Mouse (Mus musculus) testis, postnatal 14 days (tissue): Measurements from ENCODE around the gene Ghr.

Source experiments
- DNase-seq: peaks from one replicate; pipeline ENCODE4 v3.0.0; 2021; ENCODE audit warnings: low spot score

Ghr gene

GRCm38 (mm10) chr15:3445285-3445909 is 137.9 kb downstream of the Ghr start:
- no peak for DNase-seq

DNA sequence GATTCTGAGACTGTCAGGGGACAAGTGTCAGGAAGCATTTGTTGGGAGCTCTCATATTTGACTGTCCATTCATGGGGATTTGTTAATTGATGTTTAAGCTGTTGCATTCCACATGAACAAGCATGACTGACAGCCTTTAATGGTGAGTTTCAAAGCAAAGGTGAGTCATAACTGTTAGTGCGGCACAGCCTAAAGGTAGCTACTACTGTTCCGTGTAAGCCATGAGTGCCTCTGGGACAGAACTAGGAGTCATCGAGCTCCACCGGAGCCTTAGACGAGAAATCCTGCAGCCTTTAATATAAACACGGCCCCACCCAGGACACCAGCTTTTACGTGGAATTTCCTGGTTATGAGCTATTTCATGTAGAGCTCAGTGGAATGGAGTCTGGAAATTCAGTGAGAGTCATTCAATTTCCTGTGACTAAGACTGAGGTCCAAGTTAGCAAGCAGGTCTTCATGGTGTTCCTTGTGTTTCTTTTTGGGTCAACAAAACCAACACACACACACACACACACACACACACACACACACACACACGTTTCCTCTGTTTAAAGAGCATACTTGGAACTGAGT is 138.8 kb downstream of the Ghr start:
- DNase-seq, result no peak

GRCm38 (mm10) chr15:3441506-3442286 is 141.6 kb downstream of the Ghr start:
- no peak for DNase-seq

DNA sequence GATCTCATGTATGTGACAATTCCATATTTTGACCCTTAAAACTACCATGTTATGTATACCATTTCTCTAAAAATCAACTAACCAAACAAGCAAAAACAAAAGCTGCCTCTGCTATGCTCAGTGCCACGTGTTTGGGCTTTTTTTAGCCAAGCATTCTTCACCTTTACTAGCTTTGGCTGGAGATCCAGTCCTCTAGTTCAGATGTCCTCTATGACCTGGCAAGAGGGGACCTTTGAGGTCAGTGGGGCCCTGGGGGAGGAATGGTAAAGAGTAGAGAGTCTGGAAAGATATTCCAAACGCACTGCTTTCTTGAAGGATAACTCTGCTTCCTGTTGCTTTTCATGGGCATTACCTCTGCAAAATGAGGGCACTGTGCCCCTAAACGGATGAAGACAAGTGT is 145.9 kb downstream of the Ghr start:
- DNase-seq, result no peak

GRCm38 (mm10) chr15:3435637-3436036 is 147.7 kb downstream of the Ghr start:
- DNase-seq, result no peak

DNA sequence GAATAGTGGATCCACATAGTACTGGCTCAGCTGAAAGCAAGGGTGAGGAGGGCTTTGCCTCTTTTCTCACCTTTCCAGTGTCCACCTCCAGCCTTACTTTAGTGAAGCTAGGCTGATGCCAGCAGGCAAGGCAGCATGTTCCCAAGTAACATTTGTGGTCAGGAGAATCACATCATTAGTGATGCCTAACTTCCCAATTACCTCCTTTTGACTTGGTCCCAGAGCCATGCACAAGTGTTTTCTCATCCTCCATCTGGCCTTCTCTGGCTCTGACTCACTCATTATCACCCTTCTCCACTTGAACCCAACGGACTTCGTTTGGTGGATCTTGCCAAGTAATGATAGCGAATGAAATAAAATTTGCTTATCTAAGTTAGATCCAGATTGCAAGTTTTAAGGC is 148.8 kb downstream of the Ghr start:
- no peak for DNase-seq

DNA sequence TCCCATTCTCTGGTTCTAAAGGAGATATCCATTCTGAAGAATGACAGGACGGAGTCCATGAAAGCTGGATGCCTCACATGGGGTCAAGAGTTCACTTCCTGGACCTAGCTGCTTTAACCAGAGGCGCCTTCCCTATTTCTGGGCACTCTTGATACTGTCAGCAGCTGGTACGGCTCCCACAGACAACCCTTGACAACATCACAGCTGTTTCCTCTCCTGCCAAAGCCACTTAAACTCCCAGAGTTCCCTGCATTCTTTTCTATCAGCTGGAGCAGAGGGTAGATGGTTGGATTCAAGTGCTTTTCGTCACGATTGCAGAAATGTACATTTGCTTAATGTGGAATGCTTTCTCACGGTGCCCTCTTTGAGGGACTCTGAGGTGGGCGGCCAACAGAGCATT is 150.0 kb downstream of the Ghr start:
- DNase-seq, result no peak

GRCm38 (mm10) chr15:3432823-3433222 is 150.5 kb downstream of the Ghr start:
- no peak for DNase-seq

- no peak for DNase-seq
Measured at GRCm38 (mm10) chr15:3429417-3429816, 153.9 kb downstream of the Ghr start.

DNA sequence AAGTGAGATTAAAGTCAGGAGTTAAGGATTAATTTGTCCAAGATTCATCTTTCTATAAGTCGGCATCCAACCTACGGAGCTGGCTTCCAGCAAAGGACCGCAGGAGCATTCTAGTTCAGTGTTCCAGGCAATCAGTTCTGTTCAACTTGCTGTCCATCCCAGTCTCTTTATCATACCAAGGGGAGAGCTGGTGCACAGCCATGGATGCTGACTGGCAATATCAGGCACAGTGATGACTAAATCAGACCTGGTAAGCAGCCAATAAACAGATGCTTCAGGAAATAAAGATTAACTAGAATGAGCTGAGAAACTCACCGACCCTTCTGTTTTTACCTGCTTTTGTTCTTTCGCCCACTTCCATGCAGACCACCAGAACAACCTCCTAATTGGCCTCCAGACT is 154.3 kb downstream of the Ghr start:
- DNase-seq, result no peak

- DNase-seq, result no peak
Measured at GRCm38 (mm10) chr15:3426401-3426800, 156.9 kb downstream of the Ghr start.

DNA sequence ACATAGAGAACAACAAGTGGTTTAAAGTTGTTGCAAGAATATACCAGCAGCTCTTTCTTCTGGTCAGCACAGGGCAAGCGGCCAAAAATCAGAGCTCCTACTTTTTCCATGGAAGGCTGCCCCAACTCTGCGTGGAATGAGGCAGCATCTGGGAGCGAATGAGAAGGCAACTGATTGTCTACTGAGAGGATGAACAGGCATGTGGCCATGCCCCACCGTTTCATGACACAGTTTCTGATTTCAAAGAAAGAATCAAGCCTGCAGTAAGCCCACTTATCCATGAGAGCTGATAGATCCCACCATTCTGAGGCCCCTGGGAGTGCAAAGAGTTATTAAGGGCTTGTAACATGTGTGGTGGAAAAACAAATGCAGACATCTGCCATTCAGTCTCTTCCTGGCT is 160.1 kb downstream of the Ghr start:
- peak; percentile 10 for DNase-seq

DNA sequence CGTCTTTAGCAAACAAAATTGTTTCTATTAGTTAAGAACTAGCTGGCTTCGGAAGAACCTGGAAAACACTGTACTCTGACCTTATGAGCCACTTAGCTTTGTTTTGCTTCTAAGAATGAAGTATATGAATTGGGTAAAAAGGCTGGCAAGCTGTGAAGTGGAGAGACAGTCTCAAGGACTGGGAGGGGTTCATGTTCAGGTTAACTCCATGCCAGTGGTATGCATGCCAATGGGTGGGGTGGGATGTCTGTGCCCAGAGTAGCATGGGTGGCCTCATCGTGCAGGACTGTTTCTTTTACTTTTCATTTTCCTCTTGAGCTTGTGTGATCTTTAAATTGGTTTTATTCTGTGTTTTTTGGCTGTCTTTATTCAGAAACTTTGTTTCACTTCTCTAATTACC is 165.6 kb downstream of the Ghr start:
- DNase-seq, result no peak

GRCm38 (mm10) chr15:3413103-3413502 is 170.2 kb downstream of the Ghr start:
- DNase-seq, result no peak

DNA sequence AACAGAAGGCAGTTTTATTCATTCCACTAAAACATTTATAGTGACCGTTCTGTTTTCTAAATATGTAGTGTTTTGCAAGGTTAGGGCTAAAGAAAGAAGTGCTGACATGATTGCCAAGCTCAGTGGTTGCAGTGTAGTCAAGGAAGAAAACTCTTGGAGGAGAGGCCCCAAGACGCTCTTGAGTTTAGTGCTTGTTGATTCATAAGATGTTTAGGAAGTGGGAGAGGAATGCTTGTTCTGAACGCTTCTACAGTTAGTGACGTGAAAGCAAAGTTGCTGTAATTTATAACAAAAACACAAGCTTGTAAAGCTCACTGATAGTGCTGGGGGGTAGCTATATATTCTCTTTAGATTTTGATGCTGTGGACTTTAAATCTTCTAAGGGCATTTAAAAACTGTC is 174.8 kb downstream of the Ghr start:
- no peak for DNase-seq

- DNase-seq, result no peak
Measured at GRCm38 (mm10) chr15:3399196-3399595, 184.1 kb downstream of the Ghr start.

GRCm38 (mm10) chr15:3397369-3398100 is 185.8 kb downstream of the Ghr start:
- DNase-seq, result no peak

GRCm38 (mm10) chr15:3396149-3396548 is 187.1 kb downstream of the Ghr start:
- DNase-seq, result no peak

GRCm38 (mm10) chr15:3395700-3396099 is 187.6 kb downstream of the Ghr start:
- no peak for DNase-seq

DNA sequence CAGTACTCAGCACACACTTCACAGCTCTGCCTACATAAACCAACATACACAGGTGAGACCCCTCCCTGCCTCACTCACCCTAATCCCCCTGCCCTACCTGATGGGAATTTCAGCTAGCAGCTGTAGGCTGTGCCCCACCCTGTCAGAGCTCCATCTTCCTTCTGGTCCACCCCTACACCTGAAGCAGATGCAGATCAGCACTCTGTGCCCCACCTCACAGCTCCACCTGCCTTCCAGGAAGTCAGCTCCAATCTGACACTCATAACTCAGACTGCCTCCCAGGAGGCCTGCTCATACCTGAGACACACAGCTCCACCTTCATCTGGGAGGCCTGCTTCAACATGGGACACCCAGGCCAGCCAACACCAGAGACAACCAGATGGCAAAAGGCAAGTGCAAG is 192.6 kb downstream of the Ghr start:
- no peak for DNase-seq

- no peak for DNase-seq
Measured at GRCm38 (mm10) chr15:3389011-3389410, 194.3 kb downstream of the Ghr start.

DNA sequence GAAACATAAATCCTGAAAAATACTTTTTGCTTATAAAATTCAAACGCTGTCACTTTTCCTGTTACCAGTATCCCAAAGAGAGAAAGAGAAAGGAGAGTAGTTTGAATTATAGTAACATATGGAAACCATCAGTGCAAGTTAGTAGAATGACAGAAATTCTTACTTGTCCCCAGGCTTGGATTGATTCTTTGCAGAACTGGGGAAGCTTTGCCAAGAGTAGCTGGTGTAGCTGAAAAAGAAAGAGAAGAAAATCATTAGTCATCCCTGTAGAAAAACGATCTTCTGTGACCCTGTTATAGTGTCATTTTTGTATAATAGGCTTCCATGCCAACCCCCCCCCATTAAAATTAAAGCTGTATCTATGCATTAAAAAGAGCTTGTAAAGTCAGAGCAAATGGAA is 194.8 kb downstream of the Ghr start:
- no peak for DNase-seq

DNA sequence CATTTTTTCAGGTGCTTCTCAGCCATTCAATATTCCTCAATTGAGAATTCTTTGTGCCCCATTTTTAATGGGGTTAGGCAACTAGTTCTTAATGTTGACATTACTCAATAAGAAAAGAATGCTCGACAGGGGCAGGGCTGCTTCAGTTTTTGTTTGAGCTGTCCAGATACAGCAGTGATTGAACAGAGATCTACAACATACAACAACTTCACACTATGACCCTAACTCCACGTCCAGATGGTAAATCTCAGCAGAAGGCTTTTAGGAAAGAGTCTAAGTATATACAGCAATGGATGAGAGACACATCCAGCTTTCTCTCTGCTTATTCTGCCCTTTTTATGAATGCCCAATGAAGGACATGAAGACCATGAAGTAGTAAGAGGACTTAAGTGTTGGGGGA is 199.5 kb downstream of the Ghr start:
- no peak for DNase-seq
